Mouse (Mus musculus): Measurements from ENCODE around the gene Gm12166. TPM values are rescaled to one million over a fixed set of nuclear protein-coding genes. Genes with fewer than 3 reads are reported as not detected.
"Not testable (repeated sequence)": the region's sequence is repeated elsewhere in the genome, so short reads cannot be mapped to it uniquely, and the experiment has no call there.

Gm12166 gene
- 5.6 and 7.1 TPM in 2 replicates for polyA plus RNA-seq (2015; fragmentation: Nextera tagmentation; extraction: Ambion mirVana)

GRCm38 (mm10) chr11:46052105-46052659 lies at the start of gene Gm12166:
TSS of gene Gm12166 (minus strand) at chr11:46052321.
- not testable (repeated sequence) for ATAC-seq (ENCODE audit: low FRiP score, low read depth)

DNA sequence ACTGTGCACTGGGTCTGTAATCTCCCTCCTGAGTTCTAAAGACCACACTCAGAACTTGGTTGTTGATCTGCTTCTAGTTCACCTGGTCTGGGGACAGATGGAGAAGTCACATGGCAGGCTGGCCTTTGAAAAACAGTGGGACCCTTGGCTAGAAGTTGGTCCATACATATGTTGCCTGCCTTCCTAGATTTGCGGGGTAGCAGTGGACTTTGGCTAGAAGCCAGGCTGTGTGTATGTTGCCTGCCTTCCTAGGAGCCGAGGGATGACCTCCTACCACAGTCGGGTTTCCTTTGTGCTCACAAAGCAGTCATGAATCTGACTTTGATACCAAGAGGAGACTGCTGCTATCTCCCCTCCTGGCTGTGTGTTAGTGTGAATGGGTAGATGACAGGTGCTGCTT lies 44.9 kb upstream of the Gm12166 start:
- Histone ChIP-seq H3K9ac (no peak overlapping the region), H3K27ac (replicated peaks) (no peak overlapping the region), H3K27me3 (no peaks in the 10 kb centered on the region), H3K9me3 (no peaks in the 10 kb centered on the region), H3K36me3 (peaks cover 23% of the 10 kb centered on the region), H3K4me1 (replicated peaks) (peaks cover 2% of the 10 kb centered on the region; the same call in 1 of the 2 replicates), H3K4me2 (no peak overlapping the region), H3K4me3 (no peak overlapping the region)
- 77% methylated on average over 3 of the region's 3 CpGs for WGBS
- ATAC-seq (ENCODE audit: low FRiP score, low read depth): no peak

More at GRCm38 (mm10) chr11:46052105-46052659, at the start of gene Gm12166:
- peaks cover 17% of the 10 kb centered on the region for H3K4me1 ChIP-seq (replicated peaks)
- not testable (repeated sequence) for H3K4me2 ChIP-seq; H3K36me3 ChIP-seq; H3K9ac ChIP-seq; H3K4me3 ChIP-seq; H3K9me3 ChIP-seq; H3K27me3 ChIP-seq; H3K27ac ChIP-seq (replicated peaks)
- WGBS: 22% methylated on average over 19 of the region's 19 CpGs

DNA sequence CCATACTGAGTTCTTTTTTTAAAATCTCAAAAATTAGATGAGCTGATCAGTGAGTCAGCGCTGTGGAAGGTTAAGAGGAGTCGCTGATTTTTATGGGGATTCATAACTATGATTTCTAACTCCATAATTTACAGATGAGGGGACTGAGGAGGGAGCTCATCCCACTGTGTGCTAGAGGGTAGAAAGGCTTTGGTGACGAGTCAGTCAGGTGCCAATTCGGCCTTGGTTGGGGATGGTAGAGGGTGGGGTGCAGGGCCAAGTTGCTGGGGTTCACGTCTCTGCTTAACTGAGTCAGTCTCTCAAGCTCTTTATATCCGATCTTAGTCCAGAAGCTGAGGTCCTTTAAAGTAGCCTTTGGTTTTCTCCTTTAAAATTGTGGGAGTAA lies 44.1 kb upstream of the Gm12166 start:
- H3K4me3 ChIP-seq: no peak overlapping the region
- 92% methylated on average over 6 of the region's 6 CpGs for WGBS
- H3K27ac ChIP-seq (replicated peaks): no peak overlapping the region
- H3K4me2 ChIP-seq: no peak overlapping the region
- no peaks in the 10 kb centered on the region for H3K9me3 ChIP-seq
- ATAC-seq (ENCODE audit: low FRiP score, low read depth): no peak
- H3K27me3 ChIP-seq: no peaks in the 10 kb centered on the region
- no peak overlapping the region for H3K9ac ChIP-seq
- H3K4me1 ChIP-seq (replicated peaks): peaks cover 4% of the 10 kb centered on the region; the same call in 1 of the 2 replicates
- peaks cover 23% of the 10 kb centered on the region for H3K36me3 ChIP-seq

- no peak overlapping the region for H3K4me3 ChIP-seq
- 65% methylated on average over 9 of the region's 9 CpGs for WGBS
- H3K36me3 ChIP-seq: peaks cover 19% of the 10 kb centered on the region
- no peaks in the 10 kb centered on the region for H3K9me3 ChIP-seq
- H3K27me3 ChIP-seq: no peaks in the 10 kb centered on the region
- H3K4me2 ChIP-seq: no peak overlapping the region
- no peak for ATAC-seq (ENCODE audit: low FRiP score, low read depth)
- no peak overlapping the region for H3K27ac ChIP-seq (replicated peaks)
- H3K4me1 ChIP-seq (replicated peaks): peaks cover 4% of the 10 kb centered on the region; the same call in 1 of the 2 replicates
- no peak overlapping the region for H3K9ac ChIP-seq
These were observed 43.5 kb upstream of the Gm12166 start for GRCm38 (mm10) chr11:46095477-46096264.

- Histone ChIP-seq H3K9ac (no peak overlapping the region), H3K27ac (replicated peaks) (0 out of 2 replicates have a peak overlapping the region, but pooled peaks have one; percentile 15), H3K4me3 (no peak overlapping the region), H3K4me2 (no peak overlapping the region), H3K9me3 (no peaks in the 10 kb centered on the region), H3K4me1 (replicated peaks) (peaks cover 4% of the 10 kb centered on the region; the same call in 1 of the 2 replicates), H3K27me3 (no peaks in the 10 kb centered on the region), H3K36me3 (peaks cover 8% of the 10 kb centered on the region; the same call in 1 of the 2 replicates)
- no peak for ATAC-seq (ENCODE audit: low FRiP score, low read depth)
- WGBS: 74% methylated on average over 4 of the region's 4 CpGs
These were observed 40.0 kb upstream of the Gm12166 start for GRCm38 (mm10) chr11:46092121-46092520.

DNA sequence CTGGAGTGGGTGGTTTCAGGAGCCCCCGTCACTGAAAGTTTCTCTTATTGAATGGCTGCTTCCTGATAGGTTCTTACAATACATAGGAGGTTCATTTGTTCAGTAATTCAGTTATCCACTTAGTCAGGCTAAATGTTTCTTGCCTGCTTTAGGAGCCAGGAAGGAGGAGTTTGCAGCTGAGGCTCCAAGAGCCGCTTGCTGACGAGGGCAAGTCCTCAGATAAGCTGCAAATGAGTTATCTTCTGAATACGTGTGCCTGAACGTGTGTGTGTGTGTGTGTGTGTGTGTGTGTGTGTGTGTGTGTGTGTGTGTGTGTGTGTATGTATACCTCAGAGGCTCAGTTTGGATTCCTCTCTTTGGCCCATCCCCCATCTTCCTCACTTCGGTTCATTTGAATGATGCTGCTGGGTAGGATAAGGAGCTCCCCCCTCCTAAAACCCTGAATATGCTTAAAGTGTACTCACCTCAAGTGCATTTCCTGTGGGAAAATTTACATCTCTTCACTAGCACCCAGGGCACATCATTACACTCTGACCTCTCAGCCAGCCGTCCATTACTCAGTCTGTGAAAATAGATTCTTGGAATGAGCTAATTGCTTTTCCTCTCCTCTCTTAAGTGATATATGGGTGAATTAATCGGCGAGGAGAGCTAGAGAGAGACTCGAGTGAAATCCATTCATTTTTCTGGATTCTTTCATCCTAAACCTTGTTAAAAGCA lies 39.0 kb upstream of the Gm12166 start:
- no peak overlapping the region for H3K9ac ChIP-seq
- H3K27ac ChIP-seq (replicated peaks): peak overlapping the region; percentile 20; the same call in 1 of the 2 replicates
- 61% methylated on average over 10 of the region's 10 CpGs for WGBS
- no peaks in the 10 kb centered on the region for H3K27me3 ChIP-seq
- H3K4me2 ChIP-seq: no peak overlapping the region
- H3K4me1 ChIP-seq (replicated peaks): peaks cover 4% of the 10 kb centered on the region; the same call in 1 of the 2 replicates
- H3K4me3 ChIP-seq: no peak overlapping the region
- H3K9me3 ChIP-seq: no peaks in the 10 kb centered on the region
- H3K36me3 ChIP-seq: peaks cover 8% of the 10 kb centered on the region; the same call in 1 of the 2 replicates
- ATAC-seq (ENCODE audit: low FRiP score, low read depth): peak; percentile 53

GRCm38 (mm10) chr11:46090036-46090725 lies 38.1 kb upstream of the Gm12166 start:
- WGBS: 91% methylated on average over 10 of the region's 10 CpGs
- Histone ChIP-seq H3K9ac (no peak overlapping the region), H3K4me3 (no peak overlapping the region), H3K4me1 (replicated peaks) (peaks cover 4% of the 10 kb centered on the region; the same call in 1 of the 2 replicates), H3K27ac (replicated peaks) (no peak overlapping the region), H3K4me2 (no peak overlapping the region), H3K36me3 (peaks cover 8% of the 10 kb centered on the region; the same call in 1 of the 2 replicates), H3K27me3 (no peaks in the 10 kb centered on the region), H3K9me3 (no peaks in the 10 kb centered on the region)
- no peak for ATAC-seq (ENCODE audit: low FRiP score, low read depth)

DNA sequence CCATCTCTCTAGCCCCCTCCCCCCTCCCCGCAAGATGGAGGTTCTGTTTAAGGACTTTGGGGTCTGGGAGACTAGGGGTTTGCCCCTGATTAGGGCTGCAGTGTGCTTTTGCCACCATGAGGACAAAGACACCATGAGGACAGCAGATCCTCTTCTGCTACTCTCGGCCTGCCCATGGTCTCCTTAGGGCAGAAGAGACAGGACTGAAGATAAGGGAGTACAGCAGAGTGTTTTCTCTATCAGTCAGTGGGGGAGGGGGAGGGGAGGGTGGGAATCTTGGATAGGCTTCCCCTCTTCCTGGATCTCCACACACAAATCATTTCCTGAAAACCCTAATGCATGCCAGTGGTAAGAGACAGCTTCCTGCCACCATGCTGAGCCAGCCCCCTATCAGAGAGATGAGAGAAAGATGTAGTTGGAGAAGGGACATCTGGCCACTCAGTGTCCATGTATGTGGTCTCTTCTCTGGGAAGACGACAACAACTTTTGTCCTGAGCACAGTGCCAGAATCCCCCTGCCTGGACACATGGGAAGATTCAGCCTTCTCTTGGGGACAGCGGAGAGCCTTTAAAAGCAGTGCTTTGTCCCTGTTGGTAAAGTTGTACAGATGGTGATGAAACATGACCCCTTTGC lies 37.1 kb upstream of the Gm12166 start:
- peaks cover 4% of the 10 kb centered on the region; the same call in 1 of the 2 replicates for H3K4me1 ChIP-seq (replicated peaks)
- 92% methylated on average over 4 of the region's 4 CpGs for WGBS
- no peaks in the 10 kb centered on the region for H3K36me3 ChIP-seq
- no peak for ATAC-seq (ENCODE audit: low FRiP score, low read depth)
- no peak overlapping the region for H3K27ac ChIP-seq (replicated peaks)
- H3K9me3 ChIP-seq: no peaks in the 10 kb centered on the region
- no peak overlapping the region for H3K4me3 ChIP-seq
- H3K27me3 ChIP-seq: no peaks in the 10 kb centered on the region
- no peak overlapping the region for H3K9ac ChIP-seq
- H3K4me2 ChIP-seq: no peak overlapping the region

GRCm38 (mm10) chr11:46086446-46086845 lies 34.3 kb upstream of the Gm12166 start:
- 94% methylated on average over 3 of the region's 3 CpGs for WGBS
- ATAC-seq (ENCODE audit: low FRiP score, low read depth): no peak
- Histone ChIP-seq H3K4me2 (no peak overlapping the region), H3K36me3 (no peaks in the 10 kb centered on the region), H3K9ac (no peak overlapping the region), H3K4me1 (replicated peaks) (no peaks in the 10 kb centered on the region; the same call in 1 of the 2 replicates), H3K27me3 (no peaks in the 10 kb centered on the region), H3K9me3 (no peaks in the 10 kb centered on the region), H3K4me3 (no peak overlapping the region), H3K27ac (replicated peaks) (no peak overlapping the region)

DNA sequence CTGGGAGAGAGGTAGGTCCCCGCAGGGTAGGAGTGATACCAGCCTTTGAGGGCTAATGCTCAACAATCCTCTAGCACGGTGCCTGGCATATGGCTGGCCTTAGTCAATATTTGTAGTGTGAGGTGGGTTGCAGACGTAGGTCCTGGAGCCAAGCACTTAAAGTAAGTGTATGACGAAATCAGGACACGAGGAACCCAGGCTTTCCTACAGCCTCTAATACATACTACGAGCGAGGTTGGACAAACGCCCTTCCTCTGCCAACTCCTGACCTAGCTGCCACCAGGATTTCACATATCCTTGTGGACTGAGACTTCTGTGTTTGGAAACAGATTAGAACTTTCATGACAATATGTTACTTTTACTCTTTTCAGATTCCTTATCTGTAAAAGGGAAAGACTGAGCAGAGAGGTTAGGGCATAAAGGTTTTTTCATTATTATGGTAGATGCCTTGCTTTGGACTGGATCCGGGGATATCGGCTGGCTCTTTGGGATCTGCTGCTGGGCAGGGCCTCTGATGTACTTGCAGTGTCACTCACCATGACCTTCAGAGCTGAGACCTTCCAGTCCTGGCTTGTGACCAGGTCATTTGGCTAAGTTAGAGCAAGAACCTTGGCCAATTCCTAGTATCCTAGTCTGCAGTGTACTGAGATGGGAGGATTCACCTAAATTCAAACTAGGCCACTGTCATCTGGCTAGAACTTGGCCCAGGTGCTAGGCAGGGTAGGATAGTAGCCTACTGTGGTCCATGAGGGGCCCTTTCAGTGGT lies 33.5 kb upstream of the Gm12166 start:
- no peak overlapping the region for H3K9ac ChIP-seq
- no peaks in the 10 kb centered on the region for H3K36me3 ChIP-seq
- H3K4me1 ChIP-seq (replicated peaks): no peaks in the 10 kb centered on the region
- ATAC-seq (ENCODE audit: low FRiP score, low read depth): no peak
- 95% methylated on average over 10 of the region's 10 CpGs for WGBS
- H3K27me3 ChIP-seq: no peaks in the 10 kb centered on the region
- no peak overlapping the region for H3K4me2 ChIP-seq
- no peaks in the 10 kb centered on the region for H3K9me3 ChIP-seq
- H3K27ac ChIP-seq (replicated peaks): no peak overlapping the region
- H3K4me3 ChIP-seq: no peak overlapping the region

Data from hindbrain, embryonic 15.5 days (tissue).